Mouse (Mus musculus): ENCODE results near the gene Nckap5. TPM values are rescaled to one million over a fixed set of nuclear protein-coding genes. Genes with fewer than 3 reads are reported as not detected.

Gene Nckap5
- polyA plus RNA-seq, 1 experiment from 2014 or later, result 17.7 TPM

DNA sequence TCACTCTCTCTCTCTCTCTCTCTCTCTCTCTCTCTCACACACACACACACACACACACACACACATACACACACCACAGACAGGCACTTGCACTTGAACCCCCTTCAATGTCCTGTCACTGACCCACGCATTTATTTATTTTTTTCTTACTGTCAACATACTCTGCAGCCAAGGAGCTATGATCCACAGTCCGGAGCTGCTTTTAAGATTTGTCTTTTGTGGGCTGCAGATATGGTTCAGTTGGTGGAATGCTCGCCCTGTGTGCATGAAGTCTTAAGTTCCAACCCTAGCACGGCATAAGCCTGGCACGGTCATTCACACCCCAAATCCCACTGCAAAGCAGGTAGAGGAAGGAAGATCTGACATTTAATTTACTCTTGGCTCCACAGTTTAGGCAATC is 357.6 kb downstream of the Nckap5 start:
- peaks cover 14% of the 10 kb centered on the region for H3K4me1 ChIP-seq (replicated peaks)
- no peak overlapping the region for H3K4me2 ChIP-seq (replicated peaks)
- no peak overlapping the region for H3K4me3 ChIP-seq (replicated peaks)
- ATAC-seq, result no peak
- H3K27ac ChIP-seq, result no peak overlapping the region
- no peaks in the 10 kb centered on the region for H3K9me3 ChIP-seq
- H3K36me3 ChIP-seq, result no peaks in the 10 kb centered on the region
- H3K27me3 ChIP-seq, result no peaks in the 10 kb centered on the region
- H3K9ac ChIP-seq (replicated peaks), result no peak overlapping the region
- WGBS, result 86% methylated on average over 5 of the region's 5 CpGs

GRCm38 (mm10) chr1:126471419-126471818 is 359.2 kb downstream of the Nckap5 start:
- H3K4me2 ChIP-seq (replicated peaks), result no peak overlapping the region
- no peaks in the 10 kb centered on the region for H3K9me3 ChIP-seq
- no peaks in the 10 kb centered on the region for H3K27me3 ChIP-seq
- no peaks in the 10 kb centered on the region for H3K36me3 ChIP-seq
- H3K4me3 ChIP-seq (replicated peaks), result no peak overlapping the region
- H3K4me1 ChIP-seq (replicated peaks), result peaks cover 14% of the 10 kb centered on the region
- H3K27ac ChIP-seq, result peak overlapping the region; percentile 53; the same call in 1 of the 2 replicates
- 73% methylated on average over 2 of the region's 2 CpGs for WGBS
- no peak for ATAC-seq
- no peak overlapping the region for H3K9ac ChIP-seq (replicated peaks)

DNA sequence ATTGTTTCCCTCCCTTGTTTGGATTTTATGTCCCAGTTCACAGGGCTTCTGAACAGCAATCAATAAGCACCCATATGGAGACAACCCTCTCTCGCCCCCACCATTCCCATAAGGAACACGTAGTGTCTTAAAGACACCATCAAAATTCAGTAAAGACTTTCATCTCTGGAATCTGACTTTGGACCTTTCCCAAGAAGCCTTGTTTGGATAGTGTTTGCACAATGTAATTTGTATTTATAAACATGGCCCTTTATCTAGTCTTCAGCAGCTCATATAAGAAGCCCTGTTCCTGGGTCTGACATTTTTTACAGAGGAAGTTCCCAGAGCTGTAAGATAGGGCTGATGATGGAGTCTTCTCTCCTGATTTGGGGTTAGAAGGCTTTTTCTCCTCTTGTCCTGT is 359.7 kb downstream of the Nckap5 start:
- Histone ChIP-seq H3K27ac (peak overlapping the region; percentile 53; the same call in 1 of the 2 replicates), H3K4me3 (replicated peaks) (no peak overlapping the region), H3K9me3 (no peaks in the 10 kb centered on the region), H3K27me3 (no peaks in the 10 kb centered on the region), H3K36me3 (no peaks in the 10 kb centered on the region), H3K4me2 (replicated peaks) (no peak overlapping the region), H3K4me1 (replicated peaks) (peaks cover 14% of the 10 kb centered on the region), H3K9ac (replicated peaks) (no peak overlapping the region)
- WGBS, result 75% methylated on average over 2 of the region's 2 CpGs
- no peak for ATAC-seq

GRCm38 (mm10) chr1:126469818-126470544 is 360.6 kb downstream of the Nckap5 start:
- H3K4me1 ChIP-seq (replicated peaks), result peaks cover 14% of the 10 kb centered on the region
- 53% methylated on average over 5 of the region's 5 CpGs for WGBS
- H3K36me3 ChIP-seq, result no peaks in the 10 kb centered on the region
- no peak overlapping the region for H3K27ac ChIP-seq
- no peak overlapping the region for H3K4me2 ChIP-seq (replicated peaks)
- no peak overlapping the region for H3K4me3 ChIP-seq (replicated peaks)
- H3K27me3 ChIP-seq, result no peaks in the 10 kb centered on the region
- no peak for ATAC-seq
- no peak overlapping the region for H3K9ac ChIP-seq (replicated peaks)
- H3K9me3 ChIP-seq, result no peaks in the 10 kb centered on the region

- H3K4me3 ChIP-seq (replicated peaks), result no peak overlapping the region
- 0 out of 2 replicates have a peak overlapping the region, but pooled peaks have one; percentile 19 for H3K4me2 ChIP-seq (replicated peaks)
- H3K27ac ChIP-seq, result no peak overlapping the region
- ATAC-seq, result no peak
- 14% methylated on average over 11 of the region's 11 CpGs for WGBS
- no peaks in the 10 kb centered on the region for H3K9me3 ChIP-seq
- peaks cover 15% of the 10 kb centered on the region for H3K4me1 ChIP-seq (replicated peaks)
- H3K27me3 ChIP-seq, result no peaks in the 10 kb centered on the region
- H3K36me3 ChIP-seq, result no peaks in the 10 kb centered on the region
- H3K9ac ChIP-seq (replicated peaks), result no peak overlapping the region
These were observed 368.9 kb downstream of the Nckap5 start for GRCm38 (mm10) chr1:126461527-126462354.

DNA sequence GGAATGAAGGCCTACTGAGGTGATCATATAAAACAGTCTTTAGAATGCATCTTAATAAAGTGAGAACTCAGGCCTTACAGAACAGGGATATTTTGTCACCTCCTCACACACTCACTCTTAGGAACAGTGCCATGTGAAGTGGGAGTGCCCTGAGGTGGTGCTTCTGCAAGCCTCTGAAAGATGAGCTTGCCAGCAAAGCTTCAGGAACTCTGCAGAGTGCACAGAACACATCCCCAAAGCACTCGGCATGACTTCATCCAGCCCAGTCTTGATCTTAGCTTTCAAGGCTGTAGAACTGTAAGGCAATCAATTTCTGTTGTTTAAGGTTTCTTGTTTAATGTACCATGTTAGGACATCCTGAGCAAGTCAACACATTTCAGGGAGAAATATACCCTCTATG is 372.9 kb downstream of the Nckap5 start:
- 83% methylated on average over 1 of the region's 1 CpGs for WGBS

GRCm38 (mm10) chr1:126454504-126455173 is 376.0 kb downstream of the Nckap5 start:
- no peak overlapping the region for H3K27ac ChIP-seq
- no peaks in the 10 kb centered on the region for H3K9me3 ChIP-seq
- H3K36me3 ChIP-seq, result no peaks in the 10 kb centered on the region
- peaks cover 18% of the 10 kb centered on the region for H3K4me1 ChIP-seq (replicated peaks)
- 42% methylated on average over 9 of the region's 9 CpGs for WGBS
- H3K4me2 ChIP-seq (replicated peaks), result no peak overlapping the region
- H3K9ac ChIP-seq (replicated peaks), result no peak overlapping the region
- no peaks in the 10 kb centered on the region for H3K27me3 ChIP-seq
- ATAC-seq, result peak; percentile 67
- no peak overlapping the region for H3K4me3 ChIP-seq (replicated peaks)

More for the DNA sequence above, 372.9 kb downstream of the Nckap5 start:
- H3K4me3 ChIP-seq (replicated peaks), result no peak overlapping the region
- ATAC-seq, result no peak
- no peaks in the 10 kb centered on the region for H3K36me3 ChIP-seq
- H3K4me1 ChIP-seq (replicated peaks), result peaks cover 25% of the 10 kb centered on the region
- no peaks in the 10 kb centered on the region for H3K9me3 ChIP-seq
- H3K27me3 ChIP-seq, result no peaks in the 10 kb centered on the region
- H3K27ac ChIP-seq, result no peak overlapping the region
- no peak overlapping the region for H3K4me2 ChIP-seq (replicated peaks)
- H3K9ac ChIP-seq (replicated peaks), result no peak overlapping the region

DNA sequence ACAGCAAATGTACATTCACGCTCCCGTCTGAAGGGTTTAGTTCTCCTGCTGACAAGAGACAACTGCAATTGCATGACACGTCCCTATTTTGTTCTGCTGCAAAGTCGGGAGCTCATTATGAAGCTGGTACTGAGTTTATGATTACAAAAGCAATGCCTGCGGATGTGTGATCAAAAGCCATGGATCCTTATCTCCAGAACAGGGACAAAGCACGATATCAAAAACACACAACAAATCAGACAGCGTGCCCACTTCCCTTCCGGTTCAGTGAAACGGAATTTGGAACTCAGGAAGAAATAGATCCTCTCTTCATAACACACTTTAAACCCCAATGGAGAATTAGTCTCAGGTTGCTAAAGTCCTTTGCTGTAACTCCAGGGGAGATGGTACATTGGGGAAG is 379.1 kb downstream of the Nckap5 start:
- ATAC-seq, result no peak
- no peak overlapping the region for H3K9ac ChIP-seq (replicated peaks)
- no peaks in the 10 kb centered on the region for H3K27me3 ChIP-seq
- H3K4me1 ChIP-seq (replicated peaks), result peaks cover 18% of the 10 kb centered on the region
- no peak overlapping the region for H3K4me3 ChIP-seq (replicated peaks)
- H3K4me2 ChIP-seq (replicated peaks), result no peak overlapping the region
- WGBS, result 67% methylated on average over 9 of the region's 9 CpGs
- no peaks in the 10 kb centered on the region for H3K36me3 ChIP-seq
- H3K27ac ChIP-seq, result no peak overlapping the region; the same call in 1 of the 2 replicates
- no peaks in the 10 kb centered on the region for H3K9me3 ChIP-seq

GRCm38 (mm10) chr1:126449424-126449823 is 381.2 kb downstream of the Nckap5 start:
- no peak overlapping the region for H3K4me2 ChIP-seq (replicated peaks)
- H3K4me1 ChIP-seq (replicated peaks), result peaks cover 12% of the 10 kb centered on the region
- 0 out of 2 replicates have a peak, but pooled peaks have one; percentile 43 for ATAC-seq
- H3K27ac ChIP-seq, result no peak overlapping the region
- H3K36me3 ChIP-seq, result no peaks in the 10 kb centered on the region
- no peak overlapping the region for H3K4me3 ChIP-seq (replicated peaks)
- H3K27me3 ChIP-seq, result no peaks in the 10 kb centered on the region
- WGBS, result 39% methylated on average over 2 of the region's 2 CpGs
- H3K9me3 ChIP-seq, result no peaks in the 10 kb centered on the region
- no peak overlapping the region for H3K9ac ChIP-seq (replicated peaks)

DNA sequence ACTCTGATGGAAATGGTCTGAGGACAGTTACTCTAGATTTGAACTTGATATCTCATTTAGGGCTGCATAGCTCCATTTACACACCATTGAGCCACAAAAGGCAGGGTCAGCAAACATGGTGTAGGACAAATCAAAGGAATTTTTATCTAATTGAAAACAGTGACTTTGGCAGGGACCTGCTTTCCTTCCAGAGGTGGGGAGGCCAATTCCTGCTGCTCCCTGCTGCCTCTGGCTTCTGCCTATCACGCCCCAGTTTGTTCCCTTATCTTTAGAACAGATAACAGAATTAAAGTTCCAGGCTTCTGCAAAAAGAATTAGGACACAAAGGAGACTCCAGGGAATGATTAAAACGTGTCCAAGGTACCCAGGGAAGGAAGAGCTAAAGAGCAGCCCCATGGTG is 386.7 kb downstream of the Nckap5 start:
- H3K27me3 ChIP-seq, result no peaks in the 10 kb centered on the region
- WGBS, result 53% methylated on average over 2 of the region's 2 CpGs
- H3K4me2 ChIP-seq (replicated peaks), result no peak overlapping the region
- H3K9me3 ChIP-seq, result no peaks in the 10 kb centered on the region
- H3K27ac ChIP-seq, result no peak overlapping the region
- no peak for ATAC-seq
- no peak overlapping the region for H3K9ac ChIP-seq (replicated peaks)
- H3K4me3 ChIP-seq (replicated peaks), result no peak overlapping the region
- H3K4me1 ChIP-seq (replicated peaks), result no peaks in the 10 kb centered on the region
- no peaks in the 10 kb centered on the region for H3K36me3 ChIP-seq

DNA sequence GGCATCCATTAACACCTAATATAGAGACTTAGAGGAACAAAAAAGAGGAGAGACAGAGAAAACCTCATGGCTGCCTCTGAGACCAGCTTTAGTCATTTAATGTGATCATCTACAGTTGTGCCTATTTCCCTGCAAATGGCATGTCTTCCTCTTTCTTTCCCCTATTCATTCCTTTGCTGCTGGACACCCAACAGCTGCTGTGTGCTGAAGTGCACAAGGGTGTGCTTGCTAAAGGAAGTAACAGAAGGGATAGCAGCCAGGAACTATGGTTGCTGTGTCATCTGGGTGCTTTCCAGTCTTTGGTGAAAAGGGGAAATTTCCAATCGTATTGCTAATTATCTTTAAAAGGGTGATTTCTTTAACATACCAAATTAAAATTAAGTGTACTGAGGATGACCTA is 387.9 kb downstream of the Nckap5 start:
- Histone ChIP-seq H3K9me3 (no peaks in the 10 kb centered on the region), H3K4me2 (replicated peaks) (no peak overlapping the region), H3K9ac (replicated peaks) (no peak overlapping the region), H3K4me3 (replicated peaks) (no peak overlapping the region), H3K36me3 (no peaks in the 10 kb centered on the region), H3K27me3 (no peaks in the 10 kb centered on the region), H3K4me1 (replicated peaks) (peaks cover 5% of the 10 kb centered on the region; the same call in 1 of the 2 replicates), H3K27ac (no peak overlapping the region)
- WGBS, result 97% methylated on average over 1 of the region's 1 CpGs
- no peak for ATAC-seq
